Comparison of ENCODE assay signal across 25 mouse cellular contexts in genomic region chr10:29198642-29199041, GRCm38 (mm10). TPM values are rescaled to one million over a fixed set of nuclear protein-coding genes. Genes with fewer than 3 reads are reported as not detected.
DNase-seq lines count a peak whose midpoint lies in the region; ATAC-seq lines count a peak whose summit lies in the region.
"Had no signal": no experiment of that assay in that cellular context is flagged by ENCODE, and none has a peak within 500 bp of the region (broad histone marks: within the 10 kb centered on the region; RNA-seq: fewer than 3 reads in every experiment).

Gene Gm49353 (plus strand): TSS chr10:29198954.

- intact Hi-C loops in left cerebral cortex, postnatal 4 days (cut with DNase I) = no loop called here

- no peak for ATAC-seq in forebrain, embryonic 15.5 days (replicated peaks)
- no peak for ATAC-seq in forebrain, embryonic 12.5 days (ENCODE audit: low FRiP score)
- ATAC-seq: liver, postnatal 0 days had no signal

- 92% methylated on average over 7 of the region's 7 CpGs for WGBS in forebrain, embryonic 15.5 days
- WGBS in forebrain, embryonic 12.5 days = 93% methylated on average over 7 of the region's 7 CpGs

- no peak for DNase-seq in layer of hippocampus, adult 8-10 months (ENCODE audit: low spot score in 2 of 2)
- DNase-seq in layer of hippocampus, adult 9-11 months = no peak
- no peak for DNase-seq in layer of hippocampus, postnatal 10 days (ENCODE audit: low spot score in 2 of 2)
- DNase-seq in left cerebral cortex, postnatal 4 days = no peak
- DNase-seq in heart, adult 9 months (ENCODE audit: low spot score in 2 of 2) = no peak
- DNase-seq in embryo, embryonic 10.5 days (ENCODE audit: low spot score) = no peak
- DNase-seq: adrenal gland, postnatal 14 days; cerebellum, postnatal 10 days; heart, adult 11 months; kidney, adult 2 months; kidney, postnatal 25 days; liver, postnatal 0 days; lung, postnatal 4 days; right cerebral cortex, adult 18-20 months; spleen, adult 18-20 months; thymus, postnatal 4 days had no signal

- no peaks in the 10 kb centered on the region for H3K4me1 ChIP-seq in forebrain, embryonic 15.5 days
- H3K4me1 ChIP-seq in forebrain, embryonic 12.5 days = no peaks in the 10 kb centered on the region
- H3K4me1 ChIP-seq: embryonic facial prominence, embryonic 10.5 days; limb, embryonic 15.5 days had no signal

- no peak within 1 kb of the TSS for H3K27ac ChIP-seq in forebrain, embryonic 15.5 days (replicated peaks)
- H3K27ac ChIP-seq in forebrain, embryonic 12.5 days = no peak within 1 kb of the TSS
- H3K27ac ChIP-seq: embryonic facial prominence, embryonic 10.5 days; limb, embryonic 15.5 days had no signal

- no peaks in the 10 kb centered on the region for H3K27me3 ChIP-seq in forebrain, embryonic 15.5 days
- no peaks in the 10 kb centered on the region for H3K27me3 ChIP-seq in forebrain, embryonic 12.5 days
- H3K27me3 ChIP-seq: CH12.LX; limb, embryonic 15.5 days had no signal

- no peak within 1 kb of the TSS for H3K4me3 ChIP-seq in forebrain, embryonic 15.5 days
- no peak within 1 kb of the TSS for H3K4me3 ChIP-seq in forebrain, embryonic 12.5 days (replicated peaks)
- H3K4me3 ChIP-seq: embryonic facial prominence, embryonic 10.5 days; erythroblast, embryonic 14.5 days; limb, embryonic 15.5 days had no signal

- no peak within 1 kb of the TSS for H3K4me2 ChIP-seq in forebrain, embryonic 15.5 days (replicated peaks)
- H3K4me2 ChIP-seq in forebrain, embryonic 12.5 days = no peak within 1 kb of the TSS
- H3K4me2 ChIP-seq: limb, embryonic 15.5 days had no signal

- peaks cover 77% of the 10 kb centered on the region for H3K36me3 ChIP-seq in forebrain, embryonic 15.5 days
- peaks cover 62% of the 10 kb centered on the region for H3K36me3 ChIP-seq in forebrain, embryonic 12.5 days (replicated peaks)
- H3K36me3 ChIP-seq: limb, embryonic 15.5 days had no signal

- no peak within 1 kb of the TSS for H3K9ac ChIP-seq in forebrain, embryonic 15.5 days (replicated peaks)
- H3K9ac ChIP-seq in forebrain, embryonic 12.5 days = no peak within 1 kb of the TSS
- H3K9ac ChIP-seq: limb, embryonic 15.5 days; liver, postnatal 0 days had no signal

- H3K9me3 ChIP-seq in forebrain, embryonic 15.5 days = no peaks in the 10 kb centered on the region
- H3K9me3 ChIP-seq in forebrain, embryonic 12.5 days = peaks cover 4% of the 10 kb centered on the region; the same call in 1 of the 2 replicates
- H3K9me3 ChIP-seq: limb, embryonic 15.5 days had no signal

RNA-seq across cellular contexts. Expression of gene Gm49353, which starts in this region (rescaled TPM):
- 20.1 and 22.3 TPM in 2 replicates for polyA plus RNA-seq in forebrain, embryonic 15.5 days (2015; fragmentation: Nextera tagmentation; extraction: Ambion mirVana)
- polyA plus RNA-seq in forebrain, embryonic 12.5 days (2016; fragmentation: Nextera tagmentation; extraction: Ambion mirVana) = 7.6 and 8.5 TPM in 2 replicates
- total RNA-seq in layer of hippocampus, adult 8-10 months (2022) = 10 to 100 TPM; 13.3 to 37.4 (median 24.0) TPM
- total RNA-seq in layer of hippocampus, postnatal 10 days (2021) = 10 to 100 TPM; 20.5 to 36.9 TPM
- total RNA-seq in left cerebral cortex, postnatal 4 days (2021) = 10 to 100 TPM; 42.4 to 54.0 TPM
- total RNA-seq: adrenal gland, postnatal 14 days; CH12.LX; gastrocnemius, adult 18-20 months had no signal
- polyA plus RNA-seq: embryonic facial prominence, embryonic 10.5 days; erythroblast, embryonic 14.5 days; heart, embryonic 16.5 days; kidney, adult 2 months; liver, postnatal 0 days; testis, adult 2 months had no signal
